Mouse (Mus musculus): Measurements from ENCODE around the gene Tnfaip8l2. TPM values are rescaled to one million over a fixed set of nuclear protein-coding genes. Genes with fewer than 3 reads are reported as not detected.

The Tnfaip8l2 gene
- polyA plus RNA-seq, 1 experiment from 2014 or later, result 3.0 TPM

- WGBS, result 20% methylated on average over 68 of the region's 84 CpGs
- H3K9me3 ChIP-seq, result no peaks in the 10 kb centered on the region
- H3K9ac ChIP-seq, result no peak overlapping the region
- H3K4me1 ChIP-seq, result peaks cover 10% of the 10 kb centered on the region
- no peak overlapping the region for H3K27ac ChIP-seq
- H3K36me3 ChIP-seq (replicated peaks), result peaks cover 47% of the 10 kb centered on the region
- ATAC-seq (replicated peaks), result no peak
- no peak overlapping the region for H3K4me2 ChIP-seq
- no peak overlapping the region for H3K4me3 ChIP-seq
- H3K27me3 ChIP-seq (replicated peaks), result peaks cover 34% of the 10 kb centered on the region
Measured at GRCm38 (mm10) chr3:95172526-95173255, 30.5 kb upstream of the Tnfaip8l2 start.

DNA sequence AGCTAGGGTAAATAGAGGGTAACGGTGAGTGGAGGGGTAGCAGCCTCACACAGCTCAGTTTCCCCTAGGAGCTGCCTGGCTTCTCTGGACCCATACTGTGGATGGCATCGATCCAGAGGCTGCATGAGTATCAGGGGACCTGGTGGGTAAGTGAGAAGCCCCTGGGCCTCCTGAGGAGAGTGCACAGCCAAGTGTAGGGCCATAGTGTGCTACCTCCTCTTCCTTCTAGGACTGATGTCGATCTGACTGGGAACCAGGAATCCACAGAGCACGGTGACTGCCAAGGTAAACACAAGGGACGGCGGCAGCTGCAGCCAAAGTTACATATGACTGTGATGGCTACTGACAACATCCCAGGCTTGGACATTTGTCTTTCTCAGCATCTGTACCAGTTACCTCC is 28.9 kb upstream of the Tnfaip8l2 start:
- Histone ChIP-seq H3K9me3 (no peaks in the 10 kb centered on the region), H3K36me3 (replicated peaks) (peaks cover 57% of the 10 kb centered on the region), H3K9ac (no peak overlapping the region), H3K4me2 (no peak overlapping the region), H3K4me3 (no peak overlapping the region), H3K27ac (no peak overlapping the region), H3K27me3 (replicated peaks) (peaks cover 34% of the 10 kb centered on the region), H3K4me1 (peaks cover 10% of the 10 kb centered on the region)
- 87% methylated on average over 6 of the region's 6 CpGs for WGBS
- ATAC-seq (replicated peaks), result no peak

DNA sequence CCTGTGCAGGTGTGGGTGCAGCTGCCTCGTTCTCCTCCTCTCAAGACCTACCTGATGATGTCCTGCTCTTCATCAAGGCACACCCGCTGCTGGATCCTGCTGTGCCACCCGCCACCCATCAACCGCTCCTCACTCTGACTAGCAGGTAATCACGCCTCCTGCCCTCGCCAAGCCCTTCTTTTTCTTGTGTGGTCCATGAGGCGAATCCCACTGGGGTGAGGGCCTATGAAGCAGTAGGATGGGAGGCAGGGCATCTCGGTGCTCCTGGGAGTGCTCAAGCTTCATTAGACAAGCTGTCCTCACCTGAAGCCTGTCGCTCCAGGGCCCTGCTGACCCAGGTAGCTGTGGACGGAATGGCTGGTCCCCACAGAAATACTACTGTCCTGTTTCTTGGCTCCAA is 27.8 kb upstream of the Tnfaip8l2 start:
- 94% methylated on average over 10 of the region's 10 CpGs for WGBS
- H3K27ac ChIP-seq, result no peak overlapping the region
- no peak for ATAC-seq (replicated peaks)
- no peak overlapping the region for H3K4me2 ChIP-seq
- H3K9ac ChIP-seq, result no peak overlapping the region
- H3K4me1 ChIP-seq, result peaks cover 10% of the 10 kb centered on the region
- H3K27me3 ChIP-seq (replicated peaks), result peaks cover 34% of the 10 kb centered on the region
- no peak overlapping the region for H3K4me3 ChIP-seq
- peaks cover 66% of the 10 kb centered on the region for H3K36me3 ChIP-seq (replicated peaks)
- H3K9me3 ChIP-seq, result no peaks in the 10 kb centered on the region

DNA sequence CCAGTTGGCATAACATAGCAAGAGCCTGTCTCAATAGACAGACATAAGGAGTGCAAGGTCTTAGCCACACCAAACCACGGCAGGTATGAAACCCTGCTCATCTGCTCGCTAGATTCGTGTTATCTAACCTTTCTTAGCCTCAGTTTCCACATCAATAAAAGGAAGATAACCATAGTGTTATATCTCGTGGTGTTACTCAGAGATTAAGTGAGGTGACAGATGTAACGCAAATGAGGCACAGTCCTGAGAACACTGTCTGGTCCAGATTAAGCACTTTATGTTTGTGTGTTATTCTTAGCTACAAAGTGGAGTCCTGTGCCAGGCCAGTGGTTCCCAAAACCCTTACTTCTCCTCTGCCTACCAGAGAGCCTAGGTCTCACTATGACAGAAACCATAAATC is 22.7 kb upstream of the Tnfaip8l2 start:
- ATAC-seq (replicated peaks), result no peak
- WGBS, result 86% methylated on average over 5 of the region's 5 CpGs
- peaks cover 31% of the 10 kb centered on the region for H3K4me1 ChIP-seq
- H3K4me2 ChIP-seq, result no peak overlapping the region
- H3K9ac ChIP-seq, result no peak overlapping the region
- peaks cover 14% of the 10 kb centered on the region for H3K27me3 ChIP-seq (replicated peaks)
- H3K27ac ChIP-seq, result no peak overlapping the region
- no peak overlapping the region for H3K4me3 ChIP-seq
- H3K9me3 ChIP-seq, result no peaks in the 10 kb centered on the region
- H3K36me3 ChIP-seq (replicated peaks), result peaks cover 40% of the 10 kb centered on the region

DNA sequence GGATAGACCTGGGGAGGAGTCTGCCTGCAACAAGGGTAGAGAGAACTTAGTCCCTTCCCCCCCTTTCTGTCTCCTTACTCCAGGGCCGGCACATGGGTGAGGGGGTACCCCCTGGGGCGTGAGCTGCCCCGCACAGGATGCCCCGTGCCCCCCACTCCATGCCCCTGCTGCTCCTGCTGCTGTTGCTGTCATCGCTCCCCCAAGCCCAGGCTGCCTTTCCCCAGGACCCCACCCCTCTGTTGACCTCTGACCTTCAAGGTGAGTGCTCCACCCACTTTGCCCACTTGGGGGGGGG is 22.0 kb upstream of the Tnfaip8l2 start:
- no peak overlapping the region for H3K27ac ChIP-seq
- 88% methylated on average over 3 of the region's 5 CpGs for WGBS
- H3K4me2 ChIP-seq, result peak overlapping the region; percentile 81; the same call in 1 of the 2 replicates
- H3K27me3 ChIP-seq (replicated peaks), result peaks cover 8% of the 10 kb centered on the region
- H3K4me1 ChIP-seq, result peaks cover 38% of the 10 kb centered on the region
- no peak overlapping the region for H3K9ac ChIP-seq
- ATAC-seq (replicated peaks), result no peak
- no peaks in the 10 kb centered on the region for H3K9me3 ChIP-seq
- H3K36me3 ChIP-seq (replicated peaks), result peaks cover 33% of the 10 kb centered on the region
- no peak overlapping the region for H3K4me3 ChIP-seq

- H3K4me3 ChIP-seq, result peak overlapping the region; percentile 71
- H3K27me3 ChIP-seq (replicated peaks), result peaks cover 3% of the 10 kb centered on the region; the same call in 1 of the 2 replicates
- peaks cover 38% of the 10 kb centered on the region for H3K4me1 ChIP-seq
- H3K4me2 ChIP-seq, result peak overlapping the region; percentile 81
- ATAC-seq (replicated peaks), result no peak
- H3K27ac ChIP-seq, result peak overlapping the region; percentile 32
- H3K9me3 ChIP-seq, result no peaks in the 10 kb centered on the region
- H3K36me3 ChIP-seq (replicated peaks), result peaks cover 28% of the 10 kb centered on the region
- H3K9ac ChIP-seq, result peak overlapping the region; percentile 64
- WGBS, result 52% methylated on average over 11 of the region's 11 CpGs
Measured at GRCm38 (mm10) chr3:95163419-95164255, 21.5 kb upstream of the Tnfaip8l2 start.

DNA sequence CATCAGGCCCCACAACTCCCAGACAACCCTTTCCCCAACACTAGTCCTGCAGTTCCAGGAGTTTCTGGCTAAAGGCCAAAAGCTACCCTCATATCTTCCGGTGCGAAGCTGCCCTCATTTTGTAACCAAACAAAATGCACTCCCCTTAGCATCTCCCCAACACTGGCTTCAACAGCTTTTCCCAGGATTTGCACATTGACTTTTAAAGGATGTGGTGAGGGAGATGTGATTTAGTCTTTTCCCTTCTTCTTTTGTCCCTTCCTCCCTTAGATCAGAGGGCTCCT is 20.1 kb upstream of the Tnfaip8l2 start:
- Histone ChIP-seq H3K4me3 (peak overlapping the region; percentile 71), H3K27me3 (replicated peaks) (no peaks in the 10 kb centered on the region), H3K27ac (peak overlapping the region; percentile 81), H3K36me3 (replicated peaks) (peaks cover 17% of the 10 kb centered on the region), H3K4me2 (peak overlapping the region; percentile 81), H3K9ac (peak overlapping the region; percentile 64), H3K9me3 (no peaks in the 10 kb centered on the region), H3K4me1 (peaks cover 38% of the 10 kb centered on the region)
- 12% methylated on average over 2 of the region's 2 CpGs for WGBS
- no peak for ATAC-seq (replicated peaks)

DNA sequence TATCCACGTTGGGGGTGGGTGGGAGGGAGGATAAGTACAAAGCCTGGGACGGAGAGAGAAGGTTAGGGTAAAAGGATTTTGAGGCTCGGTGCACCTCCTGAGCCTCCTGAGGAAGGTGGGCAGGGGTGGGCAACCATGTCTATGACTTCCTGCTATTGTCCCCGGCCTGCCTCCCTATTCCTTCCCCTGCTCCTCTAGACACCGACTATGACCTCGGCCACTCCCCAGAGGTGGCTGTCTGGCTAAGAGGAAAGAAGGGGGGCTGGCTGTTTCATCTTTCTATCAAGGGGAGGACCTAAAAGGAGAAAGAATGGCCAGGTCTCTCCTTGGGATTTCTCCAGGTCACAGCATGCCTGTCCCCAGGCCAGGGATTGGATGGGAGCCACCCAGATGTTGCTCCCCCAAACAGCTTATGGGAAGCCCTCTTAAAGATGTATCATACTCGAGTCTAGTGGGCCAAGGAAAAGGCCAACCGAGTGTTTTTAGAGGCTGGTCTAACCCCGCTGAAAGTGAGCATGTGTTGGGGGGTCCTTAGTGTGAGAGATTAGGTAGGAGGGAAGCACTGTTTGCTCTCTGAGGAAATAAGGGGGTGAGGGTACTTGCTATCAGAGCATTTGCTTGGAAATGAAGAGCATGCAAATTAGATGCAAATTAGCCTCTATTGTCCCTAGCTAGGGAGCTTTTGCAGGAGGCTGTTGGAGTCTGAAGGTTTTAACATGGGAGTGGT is 19.6 kb upstream of the Tnfaip8l2 start:
- Histone ChIP-seq H3K9me3 (no peaks in the 10 kb centered on the region), H3K36me3 (replicated peaks) (peaks cover 13% of the 10 kb centered on the region), H3K4me3 (peak overlapping the region; percentile 71), H3K27me3 (replicated peaks) (no peaks in the 10 kb centered on the region), H3K27ac (peak overlapping the region; percentile 81), H3K4me1 (peaks cover 38% of the 10 kb centered on the region), H3K9ac (peak overlapping the region; percentile 64), H3K4me2 (peak overlapping the region; percentile 81)
- peak; percentile 3; the same call in 1 of the 2 replicates for ATAC-seq (replicated peaks)
- 3% methylated on average over 9 of the region's 9 CpGs for WGBS

DNA sequence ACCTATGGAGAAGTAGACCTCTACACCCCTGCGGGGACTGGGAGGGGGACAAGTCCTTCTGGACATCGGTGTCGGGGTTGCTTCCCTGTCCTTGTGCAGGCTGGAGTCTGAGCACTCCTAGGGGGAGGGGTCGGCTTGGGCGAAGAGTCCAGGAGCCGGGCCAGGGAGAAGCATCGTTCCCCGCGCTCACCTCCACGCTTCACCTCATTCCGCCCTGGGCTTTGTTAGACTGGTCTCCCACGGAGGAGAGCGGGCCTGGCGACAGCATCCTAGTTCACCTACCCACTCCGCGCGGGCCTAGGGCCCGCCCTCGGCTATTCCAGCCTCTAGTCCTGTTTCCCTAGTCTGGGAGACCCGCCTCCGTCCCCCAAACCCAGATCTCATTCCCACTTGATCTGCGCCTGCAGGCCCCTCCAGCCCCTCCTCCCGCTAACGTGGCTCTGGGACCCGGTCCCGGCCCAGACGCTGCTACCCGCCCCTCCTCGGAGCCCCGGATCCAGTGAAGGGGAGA is 18.9 kb upstream of the Tnfaip8l2 start:
- ATAC-seq (replicated peaks), result peak; percentile 34
- H3K27ac ChIP-seq, result peak overlapping the region; percentile 81
- H3K4me3 ChIP-seq, result peak overlapping the region; percentile 71
- H3K4me1 ChIP-seq, result peaks cover 38% of the 10 kb centered on the region
- no peaks in the 10 kb centered on the region for H3K27me3 ChIP-seq (replicated peaks)
- peak overlapping the region; percentile 81 for H3K4me2 ChIP-seq
- H3K36me3 ChIP-seq (replicated peaks), result peaks cover 10% of the 10 kb centered on the region; the same call in 1 of the 2 replicates
- peak overlapping the region; percentile 64 for H3K9ac ChIP-seq
- 1% methylated on average over 30 of the region's 30 CpGs for WGBS
- H3K9me3 ChIP-seq, result no peaks in the 10 kb centered on the region

DNA sequence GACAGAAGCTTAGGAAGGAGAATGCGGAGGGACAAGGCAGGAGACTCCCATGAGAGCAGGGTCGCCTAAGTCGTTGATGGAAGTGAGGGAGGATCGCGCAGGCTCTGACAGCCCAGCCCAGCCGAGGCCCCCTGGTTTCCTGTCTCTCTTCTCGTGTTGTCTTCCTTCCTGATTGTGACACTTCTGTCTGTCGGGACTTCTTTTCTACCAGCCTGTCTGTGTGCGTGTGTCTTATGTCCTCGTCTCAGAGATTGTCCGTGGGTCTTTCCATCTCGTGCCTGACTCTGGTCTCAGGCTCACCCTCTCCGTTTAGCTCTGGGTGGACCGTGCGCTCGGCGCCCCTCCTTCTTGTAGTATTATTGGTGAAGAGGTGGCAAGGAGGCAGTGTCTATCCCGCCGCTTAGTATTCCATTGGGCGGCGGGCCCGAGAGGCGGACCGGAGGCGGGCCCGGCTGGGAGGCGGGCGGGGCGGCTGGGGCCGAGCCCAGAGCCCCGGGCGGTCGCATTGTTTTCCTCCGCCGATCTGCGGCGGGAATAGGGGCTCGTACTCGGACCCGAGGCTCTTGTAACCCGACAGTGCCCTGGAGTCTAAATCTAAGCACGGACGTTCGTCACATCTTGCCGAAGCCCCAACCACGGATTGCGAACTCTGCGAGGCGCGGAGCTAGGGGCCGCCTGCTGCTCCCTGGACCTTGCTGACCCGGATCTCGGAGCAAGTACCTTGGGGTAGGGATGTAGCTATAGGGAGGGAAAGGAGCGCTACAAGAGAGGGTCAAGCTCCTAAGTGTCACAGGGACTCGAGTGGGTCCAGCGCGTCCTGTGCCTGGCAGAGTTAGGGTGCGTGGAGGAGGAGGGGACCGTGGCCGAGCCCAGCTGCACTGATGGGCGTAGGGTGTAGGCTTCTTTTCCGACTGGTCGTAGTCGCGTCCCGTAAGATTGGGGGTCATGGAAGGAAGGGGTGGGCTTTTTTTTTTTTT is 18.1 kb upstream of the Tnfaip8l2 start, which contains the start of gene Sema6c:
TSS of gene Sema6c (plus strand) at position 471 of the 977 bp plus-strand sequence.
- Histone ChIP-seq H3K4me1 (peaks cover 38% of the 10 kb centered on the region), H3K9ac (peak within 1 kb of the TSS; percentile 64), H3K9me3 (no peaks in the 10 kb centered on the region), H3K27me3 (replicated peaks) (no peaks in the 10 kb centered on the region), H3K36me3 (replicated peaks) (0 out of 2 replicates have a peak, but pooled peaks cover 3% of the 10 kb centered on the region), H3K4me3 (peak within 1 kb of the TSS; percentile 71), H3K4me2 (peak within 1 kb of the TSS; percentile 81), H3K27ac (peak within 1 kb of the TSS; percentile 81)
- peak; percentile 97 for ATAC-seq (replicated peaks)
- under 1% methylated on average over 66 of the region's 66 CpGs for WGBS

GRCm38 (mm10) chr3:95159511-95159986 is 17.4 kb upstream of the Tnfaip8l2 start:
- WGBS, result 11% methylated on average over 8 of the region's 8 CpGs
- Histone ChIP-seq H3K27me3 (replicated peaks) (no peaks in the 10 kb centered on the region), H3K4me1 (peaks cover 36% of the 10 kb centered on the region), H3K36me3 (replicated peaks) (no peaks in the 10 kb centered on the region), H3K27ac (peak overlapping the region; percentile 81), H3K4me2 (peak overlapping the region; percentile 81), H3K9ac (peak overlapping the region; percentile 36), H3K4me3 (peak overlapping the region; percentile 71), H3K9me3 (no peaks in the 10 kb centered on the region)
- peak; percentile 5; the same call in 1 of the 2 replicates for ATAC-seq (replicated peaks)

All from midbrain, embryonic 15.5 days (tissue).